Mouse (Mus musculus) adrenal gland, postnatal 25 days (tissue): ENCODE measurements around the gene Lsamp. TPM values are rescaled to one million over a fixed set of nuclear protein-coding genes. Genes with fewer than 3 reads are reported as not detected.

ENCODE experiments used
- DNase-seq: peaks from one replicate; pipeline ENCODE4 v3.0.0; 2021; ENCODE audit warnings: mixed read lengths
- total RNA-seq: library from RNA; stranded (reverse); gene quantifications from 2 replicates; pipeline ENCODE4 v1.2.3, GENCODE M21; 2021

Lsamp gene
- total RNA-seq, 1 experiment from 2014 or later: 8.0 TPM

- no peak for DNase-seq
These were observed 975.0 kb downstream of the Lsamp start for GRCm38 (mm10) chr16:40959211-40959610.

- DNase-seq: no peak
These were observed 976.4 kb downstream of the Lsamp start for GRCm38 (mm10) chr16:40960586-40960985.

- peak; percentile 67 for DNase-seq
These were observed 984.1 kb downstream of the Lsamp start for GRCm38 (mm10) chr16:40968088-40968860.

GRCm38 (mm10) chr16:40971382-40971781 is 987.2 kb downstream of the Lsamp start:
- no peak for DNase-seq

- no peak for DNase-seq
These were observed 989.9 kb downstream of the Lsamp start for GRCm38 (mm10) chr16:40974084-40974483.

GRCm38 (mm10) chr16:40983026-40983425 is 998.9 kb downstream of the Lsamp start:
- DNase-seq: no peak

GRCm38 (mm10) chr16:41007569-41007968 is 1023.4 kb downstream of the Lsamp start:
- DNase-seq: no peak

GRCm38 (mm10) chr16:41034746-41035145 is 1050.6 kb downstream of the Lsamp start:
- DNase-seq: no peak

GRCm38 (mm10) chr16:41041686-41042085 is 1057.5 kb downstream of the Lsamp start:
- DNase-seq: no peak

- no peak for DNase-seq
These were observed 1079.2 kb downstream of the Lsamp start for GRCm38 (mm10) chr16:41063270-41063857.

GRCm38 (mm10) chr16:41073470-41073869 is 1089.3 kb downstream of the Lsamp start:
- DNase-seq: no peak

GRCm38 (mm10) chr16:41088648-41089047 is 1104.5 kb downstream of the Lsamp start:
- no peak for DNase-seq

- DNase-seq: no peak
These were observed 1105.9 kb downstream of the Lsamp start for GRCm38 (mm10) chr16:41090092-41090491.

- DNase-seq: no peak
These were observed 1107.1 kb downstream of the Lsamp start for GRCm38 (mm10) chr16:41091259-41091658.

- no peak for DNase-seq
These were observed 1118.6 kb downstream of the Lsamp start for GRCm38 (mm10) chr16:41102805-41103204.

- no peak for DNase-seq
These were observed 1140.2 kb downstream of the Lsamp start for GRCm38 (mm10) chr16:41124361-41124760.

GRCm38 (mm10) chr16:41125051-41125450 is 1140.9 kb downstream of the Lsamp start:
- DNase-seq: no peak

GRCm38 (mm10) chr16:41131053-41131452 is 1146.9 kb downstream of the Lsamp start:
- DNase-seq: no peak

GRCm38 (mm10) chr16:41172839-41173238 is 1188.7 kb downstream of the Lsamp start:
- DNase-seq: no peak

- no peak for DNase-seq
These were observed 1195.4 kb downstream of the Lsamp start for GRCm38 (mm10) chr16:41179557-41179956.

GRCm38 (mm10) chr16:41180867-41181266 is 1196.7 kb downstream of the Lsamp start:
- no peak for DNase-seq

GRCm38 (mm10) chr16:41210055-41210454 is 1225.9 kb downstream of the Lsamp start:
- DNase-seq: no peak

GRCm38 (mm10) chr16:41235829-41236228 is 1251.7 kb downstream of the Lsamp start:
- DNase-seq: no peak

GRCm38 (mm10) chr16:41242841-41243240 is 1258.7 kb downstream of the Lsamp start:
- DNase-seq: no peak
